ENCODE assay signal across 12 mouse cellular contexts in genomic region chr2:174051081-174051481, GRCm38 (mm10). TPM values are rescaled to one million over a fixed set of nuclear protein-coding genes. Genes with fewer than 3 reads are reported as not detected.
DNase-seq lines count a peak whose midpoint lies in the region; ATAC-seq lines count a peak whose summit lies in the region.
"Had no signal": no experiment of that assay in that cellular context is flagged by ENCODE, and none has a peak within 500 bp of the region (broad histone marks: within the 10 kb centered on the region; RNA-seq: fewer than 3 reads in every experiment).

No protein-coding gene starts in this region.

- no peaks in the 10 kb centered on the region for H3K36me3 ChIP-seq in kidney, embryonic 15.5 days
- no peaks in the 10 kb centered on the region for H3K36me3 ChIP-seq in hindbrain, embryonic 12.5 days
- no peaks in the 10 kb centered on the region for H3K36me3 ChIP-seq in neural tube, embryonic 12.5 days
- no peaks in the 10 kb centered on the region for H3K36me3 ChIP-seq in kidney, embryonic 14.5 days (ENCODE audit: control insufficient read depth, insufficient read depth, low read length)

- DNase-seq in kidney, postnatal 4 days = no peak
- peak; percentile 62 for DNase-seq in embryo, embryonic 10 days (ENCODE audit: low spot score)
- no peak for DNase-seq in frontal cortex, postnatal 36 days (ENCODE audit: low spot score in 2 of 2)
- no peak for DNase-seq in natural killer cell, adult 2 months (ENCODE audit: low spot score in 2 of 2)
- DNase-seq: cerebellum, adult 9-10 months; gastrocnemius, postnatal 25 days; heart, postnatal 36 days had no signal

- 0 out of 2 replicates have a peak, but pooled peaks cover 11% of the 10 kb centered on the region for H3K27me3 ChIP-seq in kidney, embryonic 15.5 days
- H3K27me3 ChIP-seq in hindbrain, embryonic 12.5 days = no peaks in the 10 kb centered on the region
- no peaks in the 10 kb centered on the region for H3K27me3 ChIP-seq in neural tube, embryonic 12.5 days (replicated peaks)
- no peaks in the 10 kb centered on the region for H3K27me3 ChIP-seq in kidney, embryonic 14.5 days (ENCODE audit: control insufficient read depth, insufficient read depth, low read length)

- H3K9ac ChIP-seq in kidney, embryonic 15.5 days = no peak overlapping the region
- no peak overlapping the region for H3K9ac ChIP-seq in hindbrain, embryonic 12.5 days
- no peak overlapping the region for H3K9ac ChIP-seq in neural tube, embryonic 12.5 days
- H3K9ac ChIP-seq in kidney, embryonic 14.5 days (ENCODE audit: low read depth, low read length) = no peak overlapping the region
- H3K9ac ChIP-seq: liver, postnatal 0 days had no signal

- peaks cover 26% of the 10 kb centered on the region for H3K4me1 ChIP-seq in kidney, embryonic 15.5 days
- H3K4me1 ChIP-seq in hindbrain, embryonic 12.5 days = peaks cover 42% of the 10 kb centered on the region
- peaks cover 46% of the 10 kb centered on the region for H3K4me1 ChIP-seq in neural tube, embryonic 12.5 days
- peaks cover 20% of the 10 kb centered on the region for H3K4me1 ChIP-seq in kidney, embryonic 14.5 days (ENCODE audit: control insufficient read depth, insufficient read depth, low read length)

- 5% methylated on average over 10 of the region's 10 CpGs for WGBS in kidney, embryonic 15.5 days
- 10% methylated on average over 10 of the region's 10 CpGs for WGBS in hindbrain, embryonic 12.5 days
- 1% methylated on average over 10 of the region's 10 CpGs for WGBS in neural tube, embryonic 12.5 days
- 5% methylated on average over 10 of the region's 10 CpGs for WGBS in kidney, embryonic 14.5 days

- peak overlapping the region; percentile 28; the same call in 1 of the 2 replicates for H3K4me2 ChIP-seq in kidney, embryonic 15.5 days
- peak overlapping the region; percentile 5 for H3K4me2 ChIP-seq in hindbrain, embryonic 12.5 days (replicated peaks)
- H3K4me2 ChIP-seq in neural tube, embryonic 12.5 days (replicated peaks) = peak overlapping the region; percentile 35
- H3K4me2 ChIP-seq in kidney, embryonic 14.5 days (replicated peaks; ENCODE audit: low read depth, low read length) = no peak overlapping the region

- no peak overlapping the region for H3K27ac ChIP-seq in kidney, embryonic 15.5 days
- peak overlapping the region; percentile 89 for H3K27ac ChIP-seq in hindbrain, embryonic 12.5 days
- peak overlapping the region; percentile 74; the same call in 1 of the 2 replicates for H3K27ac ChIP-seq in neural tube, embryonic 12.5 days
- H3K27ac ChIP-seq in kidney, embryonic 14.5 days (ENCODE audit: low read depth, low read length) = no peak overlapping the region

- H3K4me3 ChIP-seq in kidney, embryonic 15.5 days (replicated peaks) = no peak overlapping the region
- H3K4me3 ChIP-seq in hindbrain, embryonic 12.5 days = no peak overlapping the region
- no peak overlapping the region for H3K4me3 ChIP-seq in neural tube, embryonic 12.5 days
- no peak overlapping the region for H3K4me3 ChIP-seq in kidney, embryonic 14.5 days (ENCODE audit: low read length)

- ATAC-seq in kidney, embryonic 15.5 days (replicated peaks; ENCODE audit: low FRiP score) = no peak
- ATAC-seq in hindbrain, embryonic 12.5 days (ENCODE audit: low FRiP score) = peak; percentile 36
- peak; percentile 7 for ATAC-seq in neural tube, embryonic 12.5 days (ENCODE audit: low FRiP score, low read depth)
- ATAC-seq in kidney, embryonic 14.5 days (ENCODE audit: low FRiP score, low TSS enrichment) = no peak
- ATAC-seq: liver, postnatal 0 days had no signal

- H3K9me3 ChIP-seq in kidney, embryonic 15.5 days (replicated peaks) = peaks cover 6% of the 10 kb centered on the region; the same call in 1 of the 2 replicates
- H3K9me3 ChIP-seq in hindbrain, embryonic 12.5 days (replicated peaks) = 0 out of 2 replicates have a peak, but pooled peaks cover 2% of the 10 kb centered on the region
- H3K9me3 ChIP-seq in neural tube, embryonic 12.5 days = peaks cover 9% of the 10 kb centered on the region; the same call in 1 of the 2 replicates
- peaks cover 3% of the 10 kb centered on the region; the same call in 1 of the 2 replicates for H3K9me3 ChIP-seq in kidney, embryonic 14.5 days (ENCODE audit: control insufficient read depth, low read length)

RNA-seq across cellular contexts. Expression of gene Stx16, which starts 25.0 kb away (rescaled TPM):
- 11.2 and 12.8 TPM in 2 replicates for polyA plus RNA-seq in kidney, embryonic 15.5 days (2015; fragmentation: Nextera tagmentation; extraction: Ambion mirVana)
- polyA plus RNA-seq in hindbrain, embryonic 12.5 days (2016; fragmentation: Nextera tagmentation; extraction: Ambion mirVana) = 12.8 and 13.5 TPM in 2 replicates
- 11.8 and 13.7 TPM in 2 replicates for polyA plus RNA-seq in neural tube, embryonic 12.5 days (2016; fragmentation: Nextera tagmentation; extraction: Ambion mirVana)
- 9.0 and 10.1 TPM in 2 replicates for polyA plus RNA-seq in kidney, embryonic 14.5 days (2014; fragmentation: Nextera tagmentation; extraction: Ambion mirVana)

RNA-seq across cellular contexts. Expression of gene Npepl1, which starts 59.1 kb away (rescaled TPM):
- polyA plus RNA-seq in kidney, embryonic 15.5 days (2015; fragmentation: Nextera tagmentation; extraction: Ambion mirVana) = 43.1 and 48.2 TPM in 2 replicates
- polyA plus RNA-seq in hindbrain, embryonic 12.5 days (2016; fragmentation: Nextera tagmentation; extraction: Ambion mirVana) = 27.0 and 29.0 TPM in 2 replicates
- polyA plus RNA-seq in neural tube, embryonic 12.5 days (2016; fragmentation: Nextera tagmentation; extraction: Ambion mirVana) = 29.1 and 30.1 TPM in 2 replicates
- 29.8 and 41.3 TPM in 2 replicates for polyA plus RNA-seq in kidney, embryonic 14.5 days (2014; fragmentation: Nextera tagmentation; extraction: Ambion mirVana)

Comparison
In these comparisons a context has a peak if more than half of its experiments do, and no peak if none do; other contexts are left out.
1. ATAC-seq: peak in hindbrain, embryonic 12.5 days (single experiment) and neural tube, embryonic 12.5 days (single experiment); none in kidney, embryonic 15.5 days (single experiment) and kidney, embryonic 14.5 days (single experiment).
2. H3K27ac ChIP-seq: peak in hindbrain, embryonic 12.5 days (single experiment) and neural tube, embryonic 12.5 days (single experiment); none in kidney, embryonic 15.5 days (single experiment) and kidney, embryonic 14.5 days (single experiment).